Mouse (Mus musculus) C3H10T1/2 (cell line): ENCODE measurements around the gene AI481877. TPM values are rescaled to one million over a fixed set of nuclear protein-coding genes. Genes with fewer than 3 reads are reported as not detected.

Source experiments
- polyA plus RNA-seq, 2 experiments: library from polyadenylated mRNA; unstranded; fragments of >200 nt; fragmentation: generic; extraction: Trizol; gene quantifications; one replicate each; pipeline ENCODE4 v1.2.1; 2012; ENCODE audit warnings: missing spikeins in 2 of 2

Gene AI481877
- not detected for polyA plus RNA-seq

GRCm38 (mm10) chr4:59138507-59139033 lies at the start of gene AI481877:
TSS of gene AI481877 (minus strand) at chr4:59138983.

DNA sequence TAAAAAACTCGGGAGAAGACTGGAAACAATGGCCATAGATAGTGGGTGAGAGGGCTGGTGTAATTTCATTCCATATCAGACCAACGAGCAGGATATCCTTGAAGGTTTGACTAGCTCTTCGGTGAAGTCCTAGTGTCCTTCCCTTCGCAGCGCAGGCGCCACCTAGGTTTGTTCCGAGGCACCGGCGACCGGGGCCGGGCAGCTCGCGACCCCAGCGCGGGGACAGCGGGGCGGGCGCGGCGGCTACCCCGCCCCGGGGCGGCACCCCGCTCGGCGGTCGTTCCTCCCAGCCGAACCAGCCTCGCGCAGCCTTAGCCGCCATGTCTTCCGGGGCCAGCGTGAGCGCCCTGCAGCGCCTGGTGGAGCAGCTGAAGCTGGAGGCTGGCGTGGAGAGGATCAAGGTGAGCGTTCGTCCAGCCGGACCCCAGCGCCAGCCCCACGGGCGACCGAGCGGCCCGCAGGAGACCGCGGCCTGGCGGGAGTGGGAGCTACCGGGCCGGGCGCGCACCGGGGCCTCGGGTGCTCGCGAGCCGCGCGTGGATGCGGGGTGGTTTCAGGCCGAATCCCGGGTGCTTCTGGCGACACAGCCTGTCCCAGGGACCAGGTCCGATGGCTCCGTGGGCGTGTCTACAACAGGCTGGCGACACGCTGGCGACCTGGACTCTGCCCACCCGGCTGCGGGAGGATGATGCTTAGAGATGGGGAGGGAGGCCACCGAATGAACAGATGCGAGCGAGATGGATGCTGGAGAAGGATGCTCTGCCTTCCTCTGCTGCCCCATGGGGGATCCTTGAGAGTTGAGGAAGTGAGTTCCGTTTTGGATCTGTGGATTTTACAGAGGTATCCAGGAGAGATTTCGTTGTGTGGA lies 103.6 kb downstream of the AI481877 start, which contains the start of gene Gng10:
Gene Gng10, plus strand, starts transcription at position 171 of the 868 bp plus-strand sequence.

DNA sequence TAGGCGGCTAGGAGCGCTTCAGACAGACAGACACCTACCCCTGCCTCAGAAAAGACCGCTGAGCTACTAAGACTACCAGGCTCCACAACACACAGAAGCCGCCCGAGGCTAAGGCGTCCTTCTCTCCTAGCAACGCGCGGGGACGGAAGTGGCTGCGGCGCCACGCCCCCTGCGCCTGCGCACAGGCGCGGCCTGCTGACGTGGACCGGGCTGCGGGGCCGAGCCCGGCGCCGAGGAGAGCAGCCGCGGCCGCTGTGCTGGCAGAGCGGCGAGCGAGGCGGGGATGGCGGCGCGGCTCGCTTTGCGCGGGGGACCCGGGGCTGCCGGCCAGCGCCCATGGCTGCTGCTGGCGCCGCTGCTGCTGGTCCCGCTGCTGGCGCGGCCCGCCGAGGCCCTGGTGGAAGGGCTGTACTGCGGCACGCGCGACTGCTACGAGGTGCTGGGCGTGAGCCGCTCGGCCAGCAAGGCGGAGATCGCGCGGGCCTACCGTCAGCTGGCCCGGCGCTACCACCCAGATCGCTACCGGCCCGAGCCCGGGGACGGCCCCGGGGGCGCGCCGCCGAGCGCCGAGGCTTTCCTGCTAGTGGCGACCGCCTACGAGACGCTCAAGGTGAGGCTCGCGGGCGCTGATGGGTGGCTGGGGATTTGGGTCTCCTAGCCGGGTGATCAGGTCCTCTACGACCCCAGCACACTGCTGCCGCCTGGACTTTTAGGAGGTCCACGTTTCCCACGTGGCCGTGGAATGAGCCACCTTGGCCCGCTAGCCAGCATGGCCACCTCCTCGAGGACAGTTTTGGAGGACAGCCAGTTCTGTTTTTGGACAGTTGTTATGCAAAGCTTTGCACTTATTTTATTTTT lies 135.6 kb downstream of the AI481877 start, which contains the start of gene Gm20503:
Gene Gm20503, plus strand, starts transcription at position 263 of the 858 bp plus-strand sequence.

DNA sequence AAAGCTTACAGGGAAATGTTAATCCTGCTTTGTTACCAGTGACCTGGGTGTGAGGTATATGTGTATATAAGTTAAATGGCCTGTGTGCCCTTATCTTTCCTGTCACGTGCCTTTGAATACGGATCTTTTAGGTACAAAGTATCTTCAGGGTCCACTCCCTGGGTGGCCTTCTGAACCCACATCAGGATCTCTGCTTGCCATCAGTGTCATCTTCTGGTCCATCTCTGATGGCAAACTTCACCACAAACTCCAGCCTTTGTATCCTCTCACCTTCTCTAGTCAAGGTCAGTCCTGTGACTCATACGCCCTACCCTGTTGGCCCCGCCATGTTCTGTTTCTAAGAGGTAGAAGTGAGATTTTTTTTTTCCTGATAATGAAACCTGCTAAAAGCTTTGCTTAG lies 144.0 kb downstream of the AI481877 start, which contains the start of gene Dnajc25:
Gene Dnajc25, plus strand, starts transcription at position 301 of the 400 bp plus-strand sequence.

Other genes starting within 250 kb of the AI481877 start
- 10 to 100 TPM in 1 of 2 experiments, 1 to 10 TPM in 1; 1.8 to 19.5 TPM for gene Ecpas, start 226.2 kb downstream of the AI481877 start, polyA plus RNA-seq
- under 1 TPM in 1 of 2 experiments, not detected in 1; 0.05 TPM for gene Zkscan16, start 195.4 kb downstream of the AI481877 start, polyA plus RNA-seq
- gene Ptgr1, start 151.9 kb downstream of the AI481877 start, polyA plus RNA-seq: 10 to 100 TPM in 1 of 2 experiments, 1 to 10 TPM in 1; 7.5 to 42.7 TPM
- gene Dnajc25, start 143.9 kb downstream of the AI481877 start, polyA plus RNA-seq: 1 to 10 TPM; 3.0 to 8.9 TPM
- under 1 TPM in 1 of 2 experiments, not detected in 1; 0.77 TPM for gene Gm20503, start 135.8 kb downstream of the AI481877 start, polyA plus RNA-seq
- gene Gng10, start 103.9 kb downstream of the AI481877 start, polyA plus RNA-seq: 100 to 1,000 TPM in 1 of 2 experiments, 10 to 100 TPM in 1; 16.6 to 103 TPM
- gene Ugcg, start 50.3 kb upstream of the AI481877 start, polyA plus RNA-seq: 1 to 10 TPM in 1 of 2 experiments, under 1 TPM in 1; 0.54 to 5.7 TPM